Mouse (Mus musculus) c-Kit-positive CD71-positive TER-119-positive erythroid progenitor cells, embryonic 14.5 days (primary cell): ENCODE results near the gene Trip4.
"Not testable (repeated sequence)": the region's sequence is repeated elsewhere in the genome, so short reads cannot be mapped to it uniquely, and the experiment has no call there.

Experiments
- DNase-seq: peaks from one replicate; pipeline ENCODE4 v3.0.0-alpha.2; 2013; ENCODE audit warnings: low spot score

The Trip4 gene

GRCm38 (mm10) chr9:65794313-65794712 lies 114.3 kb downstream of the Trip4 start:
- DNase-seq: no peak

GRCm38 (mm10) chr9:65793506-65793905 lies 115.1 kb downstream of the Trip4 start:
- DNase-seq: no peak

- DNase-seq: no peak
Observed at GRCm38 (mm10) chr9:65793086-65793485, 115.5 kb downstream of the Trip4 start.

- no peak for DNase-seq
Observed at GRCm38 (mm10) chr9:65791846-65792245, 116.7 kb downstream of the Trip4 start.

GRCm38 (mm10) chr9:65791106-65791505 lies 117.5 kb downstream of the Trip4 start:
- no peak for DNase-seq

- no peak for DNase-seq
Observed at GRCm38 (mm10) chr9:65789788-65790187, 118.8 kb downstream of the Trip4 start.

GRCm38 (mm10) chr9:65788556-65788955 lies 120.0 kb downstream of the Trip4 start:
- no peak for DNase-seq

- no peak for DNase-seq
Observed at GRCm38 (mm10) chr9:65787829-65788344, 120.7 kb downstream of the Trip4 start.

- DNase-seq: peak; percentile 53
Observed at GRCm38 (mm10) chr9:65786885-65787787, 121.5 kb downstream of the Trip4 start.

GRCm38 (mm10) chr9:65785772-65786368 lies 122.7 kb downstream of the Trip4 start:
- peak; percentile 60 for DNase-seq

GRCm38 (mm10) chr9:65779619-65780018 lies 129.0 kb downstream of the Trip4 start:
- DNase-seq: not testable (repeated sequence)
